Mouse (Mus musculus) cerebellum, postnatal 14 days (tissue): ENCODE data around the gene Colq.
A peak's percentile ranks its signal among the peaks of the same experiment; 100 is the strongest.
"Not testable (repeated sequence)": the region's sequence is repeated elsewhere in the genome, so short reads cannot be mapped to it uniquely, and the experiment has no call there.

Source experiments
- DNase-seq, 2 experiments: peaks; one replicate each; pipeline ENCODE4 v3.0.0; 2021; ENCODE audit warnings: mixed read lengths in 2 of 2

Colq gene

DNA sequence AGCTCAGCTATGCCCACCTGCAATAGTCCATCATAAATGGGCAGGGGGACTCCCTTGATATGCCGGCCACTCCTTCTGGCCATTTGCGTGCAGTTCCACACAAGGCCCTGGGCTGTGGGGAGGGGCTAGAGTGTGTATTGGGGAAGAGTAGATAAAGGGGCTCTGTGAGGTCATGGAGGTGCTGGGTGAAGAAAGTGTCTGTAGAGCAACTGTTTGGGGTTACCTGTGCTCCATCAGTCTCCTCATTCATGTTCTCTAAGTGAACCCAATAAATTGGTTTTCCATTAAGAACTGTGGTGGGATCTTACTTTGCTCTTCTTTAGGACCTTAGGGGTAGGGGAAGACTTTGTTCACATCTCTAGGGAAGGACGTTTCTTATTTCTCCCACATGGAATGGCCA lies at the start of gene Colq:
Colq (minus strand) TSS at position 101 of the 400 bp plus-strand sequence.
- DNase-seq, result no peak

DNA sequence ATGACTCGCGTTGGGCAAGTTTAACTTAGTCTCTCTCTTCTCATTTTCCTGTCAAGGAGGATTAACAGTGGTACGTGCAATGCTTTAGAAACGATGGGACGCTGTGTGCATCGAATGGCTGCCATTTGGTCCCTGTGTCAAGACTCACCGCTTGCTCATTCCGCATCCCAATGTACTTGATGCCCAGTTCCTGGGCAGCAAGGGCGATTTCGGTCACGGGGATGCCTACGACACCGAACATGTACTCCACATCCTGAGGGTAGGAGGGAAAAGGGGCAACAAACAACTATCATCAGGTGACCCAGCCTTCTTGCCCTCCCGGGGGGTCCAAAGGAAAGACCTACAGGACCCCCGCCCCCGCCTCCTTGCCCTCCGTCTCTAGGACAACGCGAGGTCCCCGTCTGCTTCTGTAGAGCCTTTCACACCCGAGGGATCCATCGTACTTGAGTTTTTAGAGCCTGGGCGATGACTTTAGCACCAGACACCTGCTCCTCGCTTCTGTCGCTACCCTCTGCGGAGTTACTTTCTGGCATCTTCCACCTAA lies 49.3 kb upstream of the Colq start, which contains the start of gene Gm49387:
Gm49387 (minus strand) TSS at position 533 of the 544 bp plus-strand sequence.
- peak in 1 of 2 experiments; percentile 51 for DNase-seq

- DNase-seq, result no peak
Observed at GRCm38 (mm10) chr14:31630677-31631076, 39.5 kb upstream of the Colq start.

DNA sequence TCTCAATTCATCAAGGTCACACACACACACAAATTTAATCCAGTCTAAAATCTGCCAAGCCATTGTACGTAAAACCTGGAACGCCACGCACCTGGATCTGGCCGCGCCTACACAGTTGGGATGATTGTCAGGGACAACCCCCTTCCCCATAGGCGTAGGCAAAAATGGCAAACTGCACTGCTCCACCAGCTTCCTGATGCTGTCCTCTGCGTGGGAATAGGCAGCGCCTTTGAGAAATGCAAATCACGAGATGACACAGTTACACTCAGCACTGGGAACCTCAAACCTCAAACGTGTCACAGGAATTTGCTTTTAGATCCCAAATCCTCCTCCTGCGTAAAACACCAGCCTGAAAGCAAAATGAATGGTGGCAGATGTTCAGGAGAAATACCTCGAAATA lies 31.6 kb upstream of the Colq start:
- no peak for DNase-seq

- DNase-seq, result no peak
Observed at GRCm38 (mm10) chr14:31620591-31621223, 29.6 kb upstream of the Colq start.

DNA sequence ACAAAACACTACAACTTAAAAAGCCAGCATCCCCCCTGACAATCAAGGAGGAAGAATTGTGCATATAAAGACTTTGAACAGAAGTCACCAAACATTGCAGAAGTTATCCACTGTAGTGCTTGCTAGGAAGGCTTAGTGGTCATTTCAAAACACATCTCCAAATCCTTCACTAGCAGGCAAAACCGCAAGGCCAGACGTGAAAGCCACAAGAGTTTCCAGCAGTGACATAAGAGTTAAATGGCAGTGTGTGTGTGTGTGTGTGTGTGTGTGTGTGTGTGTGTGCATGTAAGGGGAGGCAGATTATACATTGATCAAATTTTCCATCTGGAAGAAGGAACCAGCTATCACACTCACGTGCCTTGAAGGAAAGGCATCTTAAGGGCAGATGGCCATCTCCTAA lies 26.9 kb upstream of the Colq start:
- no peak for DNase-seq

DNA sequence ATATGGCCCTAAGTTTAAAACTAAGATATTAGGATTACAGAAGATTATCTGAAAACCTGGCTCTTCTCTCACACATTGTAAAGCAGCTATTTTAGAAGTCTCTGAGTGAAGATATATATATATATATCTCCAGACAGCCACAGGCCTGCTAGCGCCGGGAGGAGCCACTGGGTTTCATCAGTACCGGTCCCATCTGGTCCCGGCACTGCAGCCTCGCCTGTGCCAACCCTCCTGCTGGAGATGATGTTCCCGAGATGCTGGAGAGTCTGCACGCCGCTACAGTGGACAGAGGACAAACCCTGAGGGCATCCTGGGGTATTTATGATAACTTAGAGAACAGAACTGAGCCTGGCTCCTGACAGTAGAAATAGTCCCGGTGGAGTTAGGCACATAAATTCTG lies 26.1 kb upstream of the Colq start:
- DNase-seq, result no peak

DNA sequence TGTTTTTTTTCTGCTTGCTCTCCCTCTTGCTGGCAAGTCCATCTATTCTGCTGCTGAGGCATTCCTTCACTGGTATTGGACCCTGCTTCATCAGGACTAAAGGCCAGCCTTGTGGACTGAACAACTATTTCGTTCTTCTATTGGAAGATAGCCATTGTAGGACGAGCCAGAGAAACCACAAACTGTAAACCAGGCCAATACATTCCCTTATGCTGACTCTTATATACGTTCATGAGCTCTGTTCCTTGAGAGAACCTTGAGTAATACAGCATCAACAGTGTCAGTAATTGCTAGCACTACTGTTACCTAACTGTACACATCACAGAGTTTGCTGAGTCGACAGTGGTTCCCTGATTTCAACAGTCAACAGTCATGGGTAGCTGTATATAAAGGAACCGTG lies 22.5 kb upstream of the Colq start:
- DNase-seq, result no peak

DNA sequence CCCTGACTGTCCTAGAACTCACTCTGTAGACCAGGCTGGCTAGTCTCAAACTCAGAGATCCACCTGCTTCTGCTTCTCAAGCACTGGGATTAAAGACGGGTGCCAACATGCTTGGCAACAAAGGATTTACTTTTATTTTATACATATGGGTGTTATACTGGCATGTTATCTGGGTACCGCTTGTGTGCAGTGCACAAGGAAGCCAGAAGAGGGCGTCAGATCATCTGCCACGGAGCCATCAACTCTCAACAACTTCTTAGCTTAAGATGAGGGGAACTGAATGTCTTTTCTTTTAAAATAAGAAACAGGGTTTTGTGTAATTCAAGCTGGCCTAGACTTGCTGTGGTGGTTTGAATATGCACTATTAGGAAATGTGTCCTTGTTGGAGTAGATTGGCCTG lies 20.8 kb upstream of the Colq start:
- no peak for DNase-seq

DNA sequence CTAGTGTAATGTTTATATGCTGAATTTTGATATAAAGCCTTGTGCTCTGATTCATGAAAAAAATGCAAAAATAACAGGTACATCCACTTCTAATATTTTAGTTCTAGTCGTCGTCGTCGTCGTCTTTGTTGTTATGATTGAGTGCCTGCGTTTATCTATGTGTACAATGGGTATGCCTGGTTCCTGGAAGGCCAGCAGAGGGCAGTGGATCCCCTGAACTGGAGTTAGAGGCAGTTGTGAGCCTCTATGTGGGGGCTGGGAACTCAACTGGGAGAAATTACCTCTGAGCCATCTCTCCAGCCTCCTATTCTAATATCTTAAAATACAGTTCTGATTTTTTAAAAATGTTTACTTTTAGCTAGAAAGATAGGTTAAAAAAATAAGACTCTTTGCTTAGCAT lies 14.4 kb upstream of the Colq start:
- DNase-seq, result peak; percentile 14 to 49

GRCm38 (mm10) chr14:31604916-31605315 lies 13.8 kb upstream of the Colq start:
- DNase-seq, result peak; percentile 70 to 73

DNA sequence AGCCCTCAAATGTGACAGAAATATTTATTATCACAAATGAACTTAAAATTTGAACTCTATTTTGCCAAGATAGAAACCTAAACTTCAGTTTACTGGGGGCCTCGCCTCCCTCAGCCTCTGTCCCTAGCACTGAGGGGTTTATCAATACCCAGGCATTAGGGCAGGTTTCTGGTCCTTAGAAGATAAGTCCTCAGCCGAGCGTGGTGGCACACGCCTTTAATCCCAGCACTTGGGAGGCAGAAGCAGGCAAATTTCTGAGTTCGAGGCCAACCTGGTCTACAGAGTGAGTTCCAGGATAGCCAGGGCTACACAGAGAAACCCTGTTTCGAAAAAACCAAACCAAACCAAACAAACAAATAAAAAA lies 11.5 kb upstream of the Colq start:
- DNase-seq, result not testable (repeated sequence)

- DNase-seq, result no peak
Observed at GRCm38 (mm10) chr14:31601908-31602615, 10.9 kb upstream of the Colq start.

- DNase-seq, result no peak
Observed at GRCm38 (mm10) chr14:31597446-31597845, 6.3 kb upstream of the Colq start.

DNA sequence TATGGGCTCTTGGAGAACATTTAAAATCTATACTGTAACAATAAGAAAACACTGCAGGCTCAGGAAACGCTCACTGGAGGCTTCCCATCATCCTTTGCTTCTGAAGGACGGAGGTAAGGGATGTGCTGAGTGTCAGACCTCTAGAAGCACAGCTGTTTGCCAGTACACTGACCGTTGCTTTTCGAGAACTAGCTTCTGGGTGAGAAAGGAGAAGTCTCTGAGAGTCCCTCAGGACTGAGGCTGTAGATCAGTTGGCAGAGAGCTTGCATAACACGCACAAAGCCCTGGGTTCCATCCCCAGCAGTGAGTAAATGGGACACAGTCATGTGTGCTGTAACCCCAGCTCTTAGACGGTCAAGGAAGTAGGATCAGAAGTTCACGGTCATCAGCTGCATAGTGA lies 5.3 kb upstream of the Colq start:
- no peak for DNase-seq

DNA sequence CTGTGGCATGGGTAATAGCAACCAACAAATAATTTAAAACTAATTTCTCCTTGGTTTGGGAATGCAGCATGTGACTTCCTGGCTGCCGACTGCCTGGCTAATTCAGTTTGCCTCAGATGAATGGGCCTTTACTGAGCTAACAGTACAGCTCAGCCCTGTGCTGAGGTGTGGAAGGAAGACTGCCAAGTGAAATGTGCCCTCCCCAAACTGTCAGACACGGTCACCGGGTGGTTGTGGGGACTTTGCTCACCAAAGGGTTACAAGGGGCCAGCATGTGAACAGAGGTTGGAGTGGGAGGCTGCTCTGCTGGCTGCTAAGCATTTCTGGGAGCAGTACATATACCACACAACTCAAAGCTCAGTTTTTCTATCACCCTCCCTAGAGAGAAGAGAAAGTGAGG lies 3.5 kb upstream of the Colq start:
- no peak for DNase-seq

- DNase-seq, result no peak
Observed at GRCm38 (mm10) chr14:31593036-31593435, 1.9 kb upstream of the Colq start.

DNA sequence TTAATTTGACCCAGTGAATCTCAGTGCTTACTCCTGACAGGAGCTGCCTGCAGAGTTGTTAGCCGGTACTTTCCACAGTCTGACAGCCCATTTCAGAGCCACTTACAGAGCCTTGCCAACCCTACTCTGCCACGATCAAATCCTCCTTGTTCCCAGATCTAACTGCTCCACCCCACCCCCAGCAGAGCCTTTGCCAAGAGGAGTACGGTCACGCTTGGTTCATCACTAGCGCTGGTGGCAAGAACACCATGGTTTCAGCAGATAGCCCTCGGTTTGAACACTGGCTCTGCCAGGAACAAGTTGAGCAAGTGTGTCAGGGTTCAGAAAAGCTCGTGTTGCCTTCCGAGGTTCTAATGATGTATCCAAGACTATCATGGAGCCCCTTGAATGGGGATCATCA lies 4.7 kb downstream of the Colq start:
- no peak for DNase-seq

DNA sequence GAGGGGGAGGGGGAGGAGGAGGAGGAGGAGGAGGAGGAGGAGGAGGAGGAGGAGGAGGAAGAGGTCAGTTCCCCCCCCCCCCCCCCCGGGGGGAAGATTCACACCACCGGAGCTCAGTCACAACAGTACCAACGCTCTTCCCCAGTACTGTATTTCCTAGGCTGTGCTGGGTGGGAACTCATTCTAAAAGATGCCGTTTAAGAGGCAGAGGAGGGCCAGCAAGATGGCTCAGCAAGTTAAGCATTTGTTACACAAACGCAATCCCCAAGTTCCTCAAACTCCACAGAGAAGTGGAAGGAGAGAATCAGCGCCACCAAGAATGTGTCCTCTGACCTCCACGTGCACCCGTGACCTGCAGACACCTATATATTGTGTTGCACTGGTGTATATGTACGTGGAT lies 8.1 kb downstream of the Colq start:
- DNase-seq, result no peak

DNA sequence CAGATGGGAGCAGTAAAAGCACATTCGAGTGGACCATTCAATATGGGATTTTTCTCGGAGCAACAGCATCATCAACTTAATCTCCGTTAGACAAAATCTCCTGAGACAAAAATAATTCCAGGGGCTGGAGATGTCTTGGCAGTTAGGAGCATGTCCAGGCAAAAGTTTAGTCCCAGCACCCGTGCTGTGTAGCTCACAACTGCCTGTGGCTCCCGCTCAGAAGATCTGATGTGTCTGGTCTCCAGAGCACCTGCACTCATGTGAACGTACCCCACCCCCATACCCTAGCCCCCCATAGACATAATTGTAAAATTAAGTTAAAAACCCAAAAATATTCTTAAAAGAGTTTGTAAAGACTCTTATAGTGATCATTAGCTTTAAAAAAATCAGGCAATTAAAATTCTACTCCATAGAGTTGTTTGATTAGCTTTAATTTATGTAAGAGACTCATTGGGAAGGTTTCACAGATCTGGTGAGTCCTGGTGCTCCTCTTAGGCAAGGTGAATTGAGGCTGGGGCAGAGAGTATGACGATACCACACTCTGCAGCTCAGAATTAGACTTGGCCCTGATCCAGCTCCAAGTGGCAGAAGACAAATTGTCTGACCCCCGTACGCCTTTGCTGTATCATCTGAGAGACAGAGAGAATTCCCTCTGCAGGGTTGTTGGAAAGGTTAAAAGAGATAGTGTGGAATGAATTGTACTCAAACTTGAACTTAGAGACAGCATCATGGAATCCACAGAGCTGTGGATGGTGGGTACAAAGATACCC lies 13.0 kb downstream of the Colq start:
- peak; percentile 37 to 54 for DNase-seq

DNA sequence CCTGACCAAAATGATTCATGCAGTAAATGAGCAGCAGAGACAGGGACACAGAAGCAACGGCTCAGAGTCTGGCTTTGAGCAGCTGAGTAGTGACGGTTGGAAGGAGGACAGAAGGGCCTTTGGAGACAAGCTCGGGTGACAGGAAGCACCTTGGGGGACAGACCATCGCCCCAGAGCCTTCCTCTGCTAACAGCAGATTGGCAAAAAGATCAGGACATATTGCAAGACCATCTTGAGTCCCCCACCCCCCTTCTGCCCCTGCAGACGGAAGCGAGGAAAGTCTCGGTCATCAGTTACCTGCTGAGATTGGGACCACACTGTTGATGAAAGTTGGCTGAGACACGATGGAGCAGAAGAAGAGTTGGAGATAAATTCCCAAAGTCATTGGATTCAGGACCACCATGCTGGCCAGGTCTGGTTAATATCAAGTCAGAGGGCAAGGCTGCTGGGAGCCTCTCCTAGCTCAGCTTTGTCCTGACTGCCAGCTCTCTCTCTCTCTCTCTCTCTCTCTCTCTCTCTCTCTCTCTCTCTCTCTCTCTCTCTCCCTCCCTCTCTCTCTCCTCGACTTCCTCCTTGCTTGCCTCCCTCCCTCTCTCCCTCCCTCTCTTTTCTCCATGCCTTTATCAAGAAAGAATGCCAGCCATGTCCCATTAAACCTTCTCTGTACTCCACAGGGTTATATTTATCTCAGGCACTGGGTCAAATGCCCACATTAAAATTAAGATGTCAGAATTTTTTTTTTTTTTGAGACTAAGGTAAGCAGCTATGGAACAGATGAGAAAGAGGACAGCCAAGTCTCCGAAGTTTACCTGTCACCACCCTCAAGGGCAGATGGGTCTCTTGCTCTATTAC lies 14.1 kb downstream of the Colq start:
- peak; percentile 64 to 69 for DNase-seq

GRCm38 (mm10) chr14:31575866-31576265 lies 15.3 kb downstream of the Colq start:
- DNase-seq, result no peak
